Mouse (Mus musculus) heart, adult 8-10 months (tissue): ENCODE data around the gene Mug2. TPM values are rescaled to one million over a fixed set of nuclear protein-coding genes. Genes with fewer than 3 reads are reported as not detected.
"Not testable (repeated sequence)": the region's sequence is repeated elsewhere in the genome, so short reads cannot be mapped to it uniquely, and the experiment has no call there.

Experiments
- DNase-seq: peaks from one replicate; pipeline ENCODE4 v3.0.0; 2022; ENCODE audit warnings: low spot score
- total RNA-seq, 4 experiments: library from RNA; stranded (reverse); gene quantifications; 2 replicates each; pipeline ENCODE4 v1.2.4; 2022

Gene Mug2
- total RNA-seq, result not detected

GRCm38 (mm10) chr6:122006461-122006860, at the start of gene Mug2:
Gene Mug2 (plus strand): TSS chr6:122006761.
- not testable (repeated sequence) for DNase-seq

- DNase-seq, result not testable (repeated sequence)
Measured at GRCm38 (mm10) chr6:121957803-121958349, 48.7 kb upstream of the Mug2 start.

GRCm38 (mm10) chr6:121975701-121976100, 30.9 kb upstream of the Mug2 start:
- no peak for DNase-seq

- DNase-seq, result no peak
Measured at GRCm38 (mm10) chr6:122100904-122101303, 94.3 kb downstream of the Mug2 start.

- no peak for DNase-seq
Measured at GRCm38 (mm10) chr6:122101671-122102070, 95.1 kb downstream of the Mug2 start.

DNA sequence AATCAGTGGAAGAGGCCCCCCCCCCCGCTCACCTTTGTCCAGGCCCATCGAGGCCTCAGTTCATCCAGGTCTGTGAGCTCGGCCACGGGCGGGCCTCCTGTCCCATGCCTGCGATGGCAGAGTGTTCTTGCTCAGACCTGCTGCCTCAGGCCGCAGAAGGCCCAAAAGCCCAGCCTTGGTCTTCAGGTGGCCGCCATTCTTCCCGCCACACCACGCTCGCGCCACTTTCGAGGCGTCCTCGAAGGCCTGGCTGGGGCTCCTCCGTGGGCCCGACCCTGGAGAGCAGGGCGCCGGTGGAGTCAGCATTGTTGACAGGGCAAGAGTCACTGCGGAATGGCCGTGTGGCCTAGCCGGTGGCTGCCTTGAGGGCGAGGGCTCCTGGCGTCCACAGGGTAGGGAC, 110.4 kb downstream of the Mug2 start:
- DNase-seq, result no peak

GRCm38 (mm10) chr6:122129521-122129920, 123.0 kb downstream of the Mug2 start:
- DNase-seq, result no peak

Other genes starting within 250 kb of the Mug2 start
- not detected for gene Mug1, start 168.2 kb upstream of the Mug2 start, total RNA-seq